Mouse (Mus musculus): ENCODE measurements around the gene Gdap1l1. TPM values are rescaled to one million over a fixed set of nuclear protein-coding genes. Genes with fewer than 3 reads are reported as not detected.
"Not testable (repeated sequence)": the region's sequence is repeated elsewhere in the genome, so short reads cannot be mapped to it uniquely, and the experiment has no call there.

Gdap1l1 gene
- 10 to 100 TPM; 72.6 to 73.9 TPM for total RNA-seq (2021)

GRCm38 (mm10) chr2:163438246-163438618 lies at the start of gene Gdap1l1:
Gene Gdap1l1, plus strand, starts transcription at chr2:163438476.
- DNase-seq (ENCODE audit: low spot score in 2 of 2), result peak; percentile 78 to 80
- intact Hi-C loops (cut with DNase I), result no loop called here

- intact Hi-C loops (cut with DNase I), result no loop called here
Measured at GRCm38 (mm10) chr2:163392436-163392835, 45.8 kb upstream of the Gdap1l1 start.

GRCm38 (mm10) chr2:163393241-163393640 lies 45.0 kb upstream of the Gdap1l1 start:
- no peak for DNase-seq (ENCODE audit: low spot score in 2 of 2)
- intact Hi-C loops (cut with DNase I), result no loop called here

More at GRCm38 (mm10) chr2:163392436-163392835, 45.8 kb upstream of the Gdap1l1 start:
- DNase-seq (ENCODE audit: low spot score in 2 of 2), result no peak

GRCm38 (mm10) chr2:163393976-163394375 lies 44.3 kb upstream of the Gdap1l1 start:
- intact Hi-C loops (cut with DNase I), result no loop called here

DNA sequence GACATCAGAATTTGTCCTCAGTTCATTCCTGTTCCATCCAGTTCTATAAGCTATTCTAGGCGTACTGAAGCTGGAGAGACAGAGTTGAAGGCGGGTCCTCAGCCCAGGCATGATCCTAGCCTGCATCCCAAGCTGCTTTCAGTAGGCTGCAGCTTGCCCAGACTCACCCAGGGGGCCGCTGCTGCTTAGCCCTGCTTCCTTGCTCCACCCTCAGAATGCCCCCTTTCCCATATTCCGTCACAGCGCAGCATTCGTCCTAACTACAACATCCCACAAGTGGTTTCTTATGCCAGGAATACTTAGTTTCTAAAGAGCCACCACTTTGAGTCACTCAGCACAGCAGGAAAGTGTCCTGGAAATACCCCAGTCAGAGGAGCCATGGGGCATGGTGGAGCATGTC lies 43.3 kb upstream of the Gdap1l1 start:
- intact Hi-C loops (cut with DNase I), result no loop called here
- DNase-seq (ENCODE audit: low spot score in 2 of 2), result no peak

More at GRCm38 (mm10) chr2:163393976-163394375, 44.3 kb upstream of the Gdap1l1 start:
- no peak for DNase-seq (ENCODE audit: low spot score in 2 of 2)

DNA sequence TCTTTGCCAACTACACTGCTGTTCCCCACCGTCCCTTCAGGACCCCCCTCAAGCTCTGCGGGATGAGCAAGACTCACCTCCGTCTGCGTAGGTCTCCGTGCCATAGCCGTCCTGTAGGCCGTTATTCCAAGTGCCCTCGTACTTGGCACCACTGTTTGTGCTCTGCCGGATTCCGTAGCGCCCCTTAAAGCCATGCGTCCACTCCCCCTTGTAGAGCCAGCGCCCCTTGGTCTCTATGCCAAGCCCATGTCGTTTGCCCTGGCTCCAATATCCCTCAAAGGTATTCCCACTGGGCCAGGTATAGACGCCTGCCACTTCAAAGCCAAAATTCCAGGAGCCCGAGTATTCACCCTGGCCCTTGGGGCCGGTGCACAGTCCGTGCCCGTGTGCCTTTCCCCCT lies 41.2 kb upstream of the Gdap1l1 start:
- DNase-seq (ENCODE audit: low spot score in 2 of 2), result no peak
- intact Hi-C loops (cut with DNase I), result no loop called here

GRCm38 (mm10) chr2:163397905-163398304 lies 40.4 kb upstream of the Gdap1l1 start, which contains the start of gene Jph2:
Gene Jph2, minus strand, starts transcription at chr2:163397993.
- DNase-seq (ENCODE audit: low spot score in 2 of 2), result no peak
- intact Hi-C loops (cut with DNase I), result no loop called here

GRCm38 (mm10) chr2:163398770-163399169 lies 39.5 kb upstream of the Gdap1l1 start:
- DNase-seq (ENCODE audit: low spot score in 2 of 2), result no peak
- intact Hi-C loops (cut with DNase I), result no loop called here

DNA sequence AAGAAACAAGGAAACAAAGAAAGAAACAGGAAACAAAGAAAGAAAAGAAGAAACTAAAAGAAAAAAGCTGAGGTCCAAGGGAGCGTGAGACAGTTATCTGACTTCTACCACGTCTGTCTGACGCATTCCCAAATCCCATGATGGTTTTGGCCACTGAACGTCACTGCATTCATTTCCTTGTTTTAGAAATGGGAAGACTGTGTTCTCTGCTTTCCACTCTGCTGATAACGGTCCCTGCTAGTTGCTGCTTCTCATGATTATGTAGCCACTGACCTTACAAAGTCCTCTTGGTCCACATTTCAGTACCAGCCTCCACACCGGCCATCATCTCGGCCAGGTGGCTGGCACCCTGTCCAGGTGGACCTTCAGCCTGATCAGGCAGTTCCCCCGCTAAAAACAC lies 39.1 kb upstream of the Gdap1l1 start:
- intact Hi-C loops (cut with DNase I), result no loop called here
- DNase-seq (ENCODE audit: low spot score in 2 of 2), result no peak

DNA sequence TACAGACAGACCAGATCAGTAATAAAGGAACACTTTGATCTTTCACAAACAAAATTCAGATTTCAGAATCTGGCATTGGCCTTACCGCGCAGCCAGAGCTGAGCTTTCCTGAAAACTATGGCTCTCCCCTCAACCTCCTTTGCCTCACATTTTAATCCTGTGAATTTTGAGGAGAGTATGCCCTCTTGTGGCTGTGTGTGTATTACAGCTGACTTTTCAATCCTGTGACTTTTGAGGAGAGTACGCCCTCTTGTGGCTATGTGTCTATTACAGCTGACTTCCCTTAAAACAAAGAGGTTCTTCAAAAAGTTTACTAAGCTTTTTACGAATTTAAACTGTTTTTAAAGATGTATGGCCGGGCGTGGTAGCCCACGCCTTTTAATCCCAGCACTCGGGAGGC lies 37.1 kb upstream of the Gdap1l1 start:
- intact Hi-C loops (cut with DNase I), result loop anchor here (2.0 to 5.0 kb wide), 2 partner anchors 60 to 354 kb away; no protein-coding TSS in a partner anchor
- peak; percentile 71 to 81 for DNase-seq (ENCODE audit: low spot score in 2 of 2)

- intact Hi-C loops (cut with DNase I), result loop anchor here (5.0 kb wide), 1 partner anchor 357 kb away; no protein-coding TSS in a partner anchor
- no peak for DNase-seq (ENCODE audit: low spot score in 2 of 2)
Measured at GRCm38 (mm10) chr2:163404037-163404815, 34.0 kb upstream of the Gdap1l1 start.

DNA sequence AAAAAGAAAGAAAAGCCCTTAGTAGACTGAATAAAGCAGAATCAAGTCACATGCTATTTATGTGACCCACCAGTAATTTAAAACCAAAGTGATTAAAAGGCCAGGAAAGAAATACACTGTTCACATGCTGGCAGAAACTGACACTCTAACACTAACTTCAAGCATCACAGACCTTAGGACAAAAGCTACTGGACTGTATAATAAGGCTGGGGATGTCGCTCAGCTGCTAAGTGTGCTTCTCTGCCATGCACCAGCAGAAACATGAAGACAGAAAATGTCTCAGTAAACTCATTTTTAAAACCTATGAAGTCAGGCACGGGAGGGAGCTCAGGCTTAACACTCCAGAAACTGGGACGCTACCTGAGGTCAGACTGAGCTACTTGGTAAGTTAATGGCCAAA lies 28.1 kb upstream of the Gdap1l1 start:
- intact Hi-C loops (cut with DNase I), result no loop called here
- DNase-seq (ENCODE audit: low spot score in 2 of 2), result no peak

DNA sequence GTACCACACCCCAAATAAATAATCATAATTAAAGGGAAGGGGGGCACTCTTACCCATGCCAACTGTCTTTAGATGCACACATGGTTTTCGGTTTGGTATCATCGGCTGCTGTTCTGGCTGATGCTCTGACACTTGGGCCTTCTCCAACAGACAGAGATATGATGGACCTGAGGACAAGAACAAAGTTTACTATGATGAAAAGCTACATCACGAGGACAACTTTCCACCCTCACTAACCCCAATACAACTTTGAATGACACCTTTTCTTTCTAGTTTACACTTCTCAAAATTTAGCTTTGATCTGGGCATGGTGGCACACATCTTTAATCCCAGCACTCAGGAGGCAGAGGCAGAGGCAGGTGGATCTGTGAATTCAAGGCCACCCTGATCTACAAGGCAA lies 26.9 kb upstream of the Gdap1l1 start:
- intact Hi-C loops (cut with DNase I); DNase-seq (ENCODE audit: low spot score in 2 of 2): not testable (repeated sequence)

DNA sequence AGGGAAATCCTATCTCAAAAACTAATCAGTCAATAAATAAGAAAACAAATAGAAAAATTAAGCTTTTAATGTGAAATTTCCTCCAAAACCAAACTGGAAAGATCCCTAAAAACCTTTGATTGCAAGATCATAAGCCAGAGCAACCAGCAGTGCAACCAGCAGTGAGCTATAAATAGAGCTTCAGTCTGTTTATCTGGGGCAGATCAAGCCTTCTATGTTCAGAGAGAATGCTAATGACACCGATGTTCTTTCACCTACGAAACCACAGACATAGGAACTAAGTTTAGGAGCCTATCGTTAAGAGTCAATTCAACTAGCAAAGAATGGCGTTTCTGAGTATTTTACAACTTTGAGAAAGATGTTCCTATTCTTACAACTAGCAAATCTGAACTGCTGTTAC lies 26.4 kb upstream of the Gdap1l1 start:
- DNase-seq (ENCODE audit: low spot score in 2 of 2), result no peak
- intact Hi-C loops (cut with DNase I), result no loop called here

DNA sequence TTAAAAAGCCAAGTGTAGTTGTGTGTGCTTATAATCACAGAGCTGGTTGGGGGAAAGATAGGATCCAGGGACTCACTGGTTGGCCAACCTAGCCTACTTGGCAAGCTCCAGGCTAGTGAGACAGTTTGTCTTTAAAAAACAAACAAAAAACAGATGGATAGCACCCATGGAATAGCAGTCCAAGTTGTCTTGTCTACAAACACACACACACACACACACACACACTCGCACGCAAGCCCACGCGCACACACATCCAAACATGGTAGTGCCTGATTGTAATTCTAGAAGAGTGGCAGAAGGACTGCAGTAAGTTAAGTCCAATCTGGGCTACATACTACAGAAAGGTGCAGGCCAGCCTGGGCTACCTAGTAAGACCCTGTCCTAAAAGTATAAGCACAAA lies 25.9 kb upstream of the Gdap1l1 start:
- intact Hi-C loops (cut with DNase I), result no loop called here

GRCm38 (mm10) chr2:163412846-163413590 lies 25.3 kb upstream of the Gdap1l1 start:
- no peak for DNase-seq (ENCODE audit: low spot score in 2 of 2)
- intact Hi-C loops (cut with DNase I), result no loop called here

More for the DNA sequence above, 25.9 kb upstream of the Gdap1l1 start:
- no peak for DNase-seq (ENCODE audit: low spot score in 2 of 2)

DNA sequence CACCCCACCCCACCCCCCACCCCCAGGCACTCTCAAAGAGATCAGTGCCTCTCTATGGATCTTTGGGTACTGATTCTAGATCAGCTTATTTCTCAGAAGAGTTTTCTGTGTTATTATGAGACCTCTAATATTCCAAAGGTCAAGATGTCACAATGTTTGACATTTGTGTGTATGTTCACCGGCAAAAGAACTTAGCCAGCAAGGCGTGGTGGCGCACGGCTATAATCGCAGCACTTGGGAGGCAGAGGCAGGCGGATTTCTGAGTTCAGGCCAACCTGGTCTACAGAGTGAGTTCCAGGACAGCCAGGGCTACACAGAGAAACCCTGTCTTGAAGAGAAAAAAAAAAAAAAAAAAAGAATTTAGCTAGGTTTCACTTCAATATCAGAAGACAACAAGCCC lies 21.2 kb upstream of the Gdap1l1 start:
- intact Hi-C loops (cut with DNase I), result loop anchor here (5.0 kb wide), 1 partner anchor 485 kb away; the partner anchor contains the start of gene Srsf6

GRCm38 (mm10) chr2:163417830-163418229 lies 20.4 kb upstream of the Gdap1l1 start:
- DNase-seq (ENCODE audit: low spot score in 2 of 2), result no peak
- intact Hi-C loops (cut with DNase I), result loop anchor here (5.0 kb wide), 1 partner anchor 486 kb away; the partner anchor contains the start of gene Srsf6

More for the DNA sequence above, 21.2 kb upstream of the Gdap1l1 start:
- DNase-seq (ENCODE audit: low spot score in 2 of 2), result no peak

DNA sequence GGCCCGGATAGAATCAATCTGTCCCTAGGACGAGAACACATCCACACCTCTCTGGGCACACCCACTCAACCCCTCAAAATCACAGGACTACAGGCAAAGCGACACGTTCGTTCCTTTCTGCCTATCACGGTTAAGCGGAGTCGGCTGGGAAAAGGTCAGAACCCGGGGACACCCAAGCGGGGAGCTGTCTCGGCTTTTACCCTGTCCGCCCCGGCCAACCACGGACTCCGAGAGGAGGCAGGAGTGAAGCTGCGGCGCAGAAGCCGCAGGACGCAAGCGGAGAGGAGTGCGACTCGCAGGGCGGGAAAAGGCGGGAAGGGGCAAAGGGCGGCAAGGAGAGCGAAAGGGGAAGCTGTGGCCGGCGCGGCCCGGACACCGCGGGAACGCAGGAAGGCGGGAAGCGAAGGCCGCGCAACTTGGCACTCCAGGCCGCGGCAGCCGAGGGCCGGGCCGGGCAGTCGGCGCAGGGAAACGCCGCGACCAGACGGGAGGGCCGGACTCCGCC lies 19.4 kb upstream of the Gdap1l1 start:
- intact Hi-C loops (cut with DNase I), result loop anchor here (5.0 kb wide), 1 partner anchor 487 kb away; the partner anchor contains the start of gene Srsf6
- DNase-seq (ENCODE audit: low spot score in 2 of 2), result no peak
